Mouse (Mus musculus) liver, adult 2 months (tissue): Measurements from ENCODE around the gene Cd86.

Source experiments
- CTCF ChIP-seq: fragments of 200-500 bp; IDR thresholded peaks from 2 replicates; pipeline ENCODE4 v1.5.1; 2011; ENCODE audit warnings: low read depth, low read length, control low read depth
- POLR2A ChIP-seq: fragments of 200-500 bp; IDR thresholded peaks from 2 replicates; pipeline ENCODE4 v1.6.1; 2011; ENCODE audit warnings: low read length, control low read depth; ENCODE audit not compliant: insufficient read depth; ENCODE audit errors: extremely low read depth

DNA sequence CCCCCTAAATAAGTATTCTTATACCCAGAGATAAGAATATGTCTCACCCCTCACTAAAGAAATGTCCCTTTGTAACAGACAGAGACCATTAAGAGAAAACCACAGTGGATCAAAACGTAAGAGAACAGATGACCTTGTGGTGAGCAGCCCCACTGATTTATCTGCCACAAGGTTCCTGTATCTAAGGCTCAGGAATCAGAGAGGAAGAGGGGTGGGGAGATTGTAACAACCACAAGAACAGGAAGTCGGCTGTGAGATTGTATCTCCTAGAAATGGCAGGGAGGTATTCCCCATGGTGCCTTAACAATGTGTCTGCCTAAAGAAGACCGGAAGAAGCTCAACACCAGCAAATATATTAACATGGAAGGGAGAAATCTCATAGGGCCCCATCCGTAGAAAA lies 77.9 kb downstream of the Cd86 start:
- TF ChIP-seq POLR2A, result no peak
- no peak for TF ChIP-seq CTCF
